8 mouse cellular contexts compared by ENCODE assay signal in the genomic region with DNA sequence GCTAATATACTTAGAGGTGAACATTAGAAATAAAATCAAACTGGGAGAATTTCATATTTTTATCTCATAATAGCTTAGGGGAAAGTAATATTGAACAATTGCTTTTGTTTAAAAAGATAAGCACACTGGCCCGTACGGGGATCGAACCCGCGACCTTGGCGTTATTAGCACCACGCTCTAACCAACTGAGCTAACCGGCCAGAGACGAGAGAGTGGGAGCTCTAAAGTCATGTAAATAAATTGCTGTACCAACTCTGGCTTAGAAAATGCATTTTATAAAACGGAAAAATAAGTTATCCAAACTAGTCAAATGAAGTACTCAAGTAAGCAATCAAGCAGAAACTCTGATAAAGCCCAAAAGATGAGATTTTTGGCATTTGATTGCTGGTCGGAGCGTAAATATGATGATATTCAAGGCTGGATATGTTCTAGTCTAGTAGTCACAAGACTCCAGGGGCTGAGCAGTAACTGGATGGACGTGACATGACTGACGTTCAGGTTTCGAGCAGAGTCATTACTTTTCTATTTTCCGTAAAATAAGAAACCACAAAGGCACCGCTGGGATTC. TPM values are rescaled to one million over a fixed set of nuclear protein-coding genes. Genes with fewer than 3 reads are reported as not detected.
DNase-seq lines count a peak whose midpoint lies in the region; ATAC-seq lines count a peak whose summit lies in the region.

No protein-coding gene starts in this region.

- 0 out of 2 replicates have a peak overlapping the region, but pooled peaks have one; percentile 62 for H3K27ac ChIP-seq in heart, embryonic 10.5 days
- H3K27ac ChIP-seq in kidney, embryonic 14.5 days (ENCODE audit: low read depth, low read length) = peak overlapping the region; percentile 45; the same call in 1 of the 2 replicates
- H3K27ac ChIP-seq in liver, embryonic 11.5 days (ENCODE audit: low read depth, low read length) = peak overlapping the region; percentile 4; the same call in 1 of the 2 replicates

- DNase-seq in urinary bladder, adult 2 months (ENCODE audit: low spot score) = peak; percentile 57
- DNase-seq in urinary bladder, postnatal 10 days (ENCODE audit: low spot score) = no peak
- peak; percentile 81 for DNase-seq in embryo, embryonic 11 days
- no peak for DNase-seq in heart, embryonic 10.5 days (ENCODE audit: low spot score)
- peak; percentile 74 for DNase-seq in liver, embryonic 11.5 days (ENCODE audit: low spot score)
- DNase-seq in neural tube, embryonic 10.5 days (ENCODE audit: extremely low spot score, low spot score) = peak; percentile 78
- DNase-seq in testis, postnatal 14 days (ENCODE audit: low spot score) = peak; percentile 68

- under 1% methylated on average over 17 of the region's 17 CpGs for WGBS in heart, embryonic 10.5 days
- 1% methylated on average over 17 of the region's 17 CpGs for WGBS in kidney, embryonic 14.5 days
- WGBS in liver, embryonic 11.5 days = under 1% methylated on average over 17 of the region's 17 CpGs

- H3K27me3 ChIP-seq in heart, embryonic 10.5 days (ENCODE audit: insufficient read depth, poor library complexity, severe bottlenecking) = no peaks in the 10 kb centered on the region
- H3K27me3 ChIP-seq in kidney, embryonic 14.5 days (ENCODE audit: control insufficient read depth, insufficient read depth, low read length) = no peaks in the 10 kb centered on the region
- no peaks in the 10 kb centered on the region for H3K27me3 ChIP-seq in liver, embryonic 11.5 days (replicated peaks; ENCODE audit: control insufficient read depth, insufficient read depth, low read length)

- no peak overlapping the region; the same call in 1 of the 2 replicates for H3K9ac ChIP-seq in kidney, embryonic 14.5 days (ENCODE audit: low read depth, low read length)
- H3K9ac ChIP-seq in liver, embryonic 11.5 days (ENCODE audit: low read depth, low read length) = peak overlapping the region; percentile 61; the same call in 1 of the 2 replicates

- H3K4me3 ChIP-seq in heart, embryonic 10.5 days = peak overlapping the region; percentile 81
- peak overlapping the region; percentile 89 for H3K4me3 ChIP-seq in kidney, embryonic 14.5 days (ENCODE audit: low read length)
- H3K4me3 ChIP-seq in liver, embryonic 11.5 days (ENCODE audit: low read depth, low read length) = peak overlapping the region; percentile 70

- H3K4me2 ChIP-seq in kidney, embryonic 14.5 days (replicated peaks; ENCODE audit: low read depth, low read length) = peak overlapping the region; percentile 96
- H3K4me2 ChIP-seq in liver, embryonic 11.5 days = peak overlapping the region; percentile 98

- no peak; the same call in 1 of the 2 replicates for ATAC-seq in kidney, embryonic 14.5 days (ENCODE audit: low FRiP score, low TSS enrichment)
- no peak for ATAC-seq in liver, embryonic 11.5 days (replicated peaks; ENCODE audit: low FRiP score)

- H3K4me1 ChIP-seq in heart, embryonic 10.5 days = peaks cover 50% of the 10 kb centered on the region
- H3K4me1 ChIP-seq in kidney, embryonic 14.5 days (ENCODE audit: control insufficient read depth, insufficient read depth, low read length) = peaks cover 24% of the 10 kb centered on the region
- peaks cover 39% of the 10 kb centered on the region for H3K4me1 ChIP-seq in liver, embryonic 11.5 days (replicated peaks; ENCODE audit: control insufficient read depth, insufficient read depth, low read length)

- no peaks in the 10 kb centered on the region for H3K9me3 ChIP-seq in heart, embryonic 10.5 days
- H3K9me3 ChIP-seq in kidney, embryonic 14.5 days (ENCODE audit: control insufficient read depth, low read length) = no peaks in the 10 kb centered on the region
- no peaks in the 10 kb centered on the region for H3K9me3 ChIP-seq in liver, embryonic 11.5 days (ENCODE audit: control insufficient read depth, low read length)

- H3K36me3 ChIP-seq in heart, embryonic 10.5 days = no peaks in the 10 kb centered on the region
- H3K36me3 ChIP-seq in kidney, embryonic 14.5 days (ENCODE audit: control insufficient read depth, insufficient read depth, low read length) = no peaks in the 10 kb centered on the region
- no peaks in the 10 kb centered on the region for H3K36me3 ChIP-seq in liver, embryonic 11.5 days (ENCODE audit: control insufficient read depth, insufficient read depth, low read length)

RNA-seq across cellular contexts. Expression of gene Borcs6, which starts 2.8 kb away (rescaled TPM):
- 18.0 and 19.4 TPM in 2 replicates for polyA plus RNA-seq in urinary bladder, adult 2 months (2012; rRNA removed)
- polyA plus RNA-seq in heart, embryonic 10.5 days (2016; fragmentation: Nextera tagmentation; extraction: Ambion mirVana) = 8.2 and 9.0 TPM in 2 replicates
- 6.6 and 7.5 TPM in 2 replicates for polyA plus RNA-seq in kidney, embryonic 14.5 days (2014; fragmentation: Nextera tagmentation; extraction: Ambion mirVana)
- 5.9 and 6.6 TPM in 2 replicates for polyA plus RNA-seq in liver, embryonic 11.5 days (2014; fragmentation: Nextera tagmentation; extraction: Ambion mirVana)

RNA-seq across cellular contexts. Expression of gene Tmem107, which starts 8.3 kb away (rescaled TPM):
- polyA plus RNA-seq in urinary bladder, adult 2 months (2012; rRNA removed) = 17.9 and 25.8 TPM in 2 replicates
- 29.1 and 30.4 TPM in 2 replicates for polyA plus RNA-seq in heart, embryonic 10.5 days (2016; fragmentation: Nextera tagmentation; extraction: Ambion mirVana)
- 62.2 and 73.8 TPM in 2 replicates for polyA plus RNA-seq in kidney, embryonic 14.5 days (2014; fragmentation: Nextera tagmentation; extraction: Ambion mirVana)
- polyA plus RNA-seq in liver, embryonic 11.5 days (2014; fragmentation: Nextera tagmentation; extraction: Ambion mirVana) = 39.1 and 43.5 TPM in 2 replicates

RNA-seq across cellular contexts. Expression of gene Aurkb, which starts 16.8 kb away (rescaled TPM):
- polyA plus RNA-seq in urinary bladder, adult 2 months (2012; rRNA removed) = 3.6 and 4.1 TPM in 2 replicates
- 110 and 147 TPM in 2 replicates for polyA plus RNA-seq in heart, embryonic 10.5 days (2016; fragmentation: Nextera tagmentation; extraction: Ambion mirVana)
- polyA plus RNA-seq in kidney, embryonic 14.5 days (2014; fragmentation: Nextera tagmentation; extraction: Ambion mirVana) = 145 and 155 TPM in 2 replicates
- 168 and 170 TPM in 2 replicates for polyA plus RNA-seq in liver, embryonic 11.5 days (2014; fragmentation: Nextera tagmentation; extraction: Ambion mirVana)

RNA-seq across cellular contexts. Expression of gene Vamp2, which starts 26.0 kb away (rescaled TPM):
- 163 and 180 TPM in 2 replicates for polyA plus RNA-seq in urinary bladder, adult 2 months (2012; rRNA removed)
- 85.8 and 93.0 TPM in 2 replicates for polyA plus RNA-seq in heart, embryonic 10.5 days (2016; fragmentation: Nextera tagmentation; extraction: Ambion mirVana)
- 57.5 and 86.5 TPM in 2 replicates for polyA plus RNA-seq in kidney, embryonic 14.5 days (2014; fragmentation: Nextera tagmentation; extraction: Ambion mirVana)
- polyA plus RNA-seq in liver, embryonic 11.5 days (2014; fragmentation: Nextera tagmentation; extraction: Ambion mirVana) = 47.2 and 56.0 TPM in 2 replicates

RNA-seq across cellular contexts. Expression of gene Per1, which starts 32.7 kb away (rescaled TPM):
- 26.8 and 28.5 TPM in 2 replicates for polyA plus RNA-seq in urinary bladder, adult 2 months (2012; rRNA removed)
- polyA plus RNA-seq in heart, embryonic 10.5 days (2016; fragmentation: Nextera tagmentation; extraction: Ambion mirVana) = 8.0 and 8.8 TPM in 2 replicates
- polyA plus RNA-seq in kidney, embryonic 14.5 days (2014; fragmentation: Nextera tagmentation; extraction: Ambion mirVana) = 6.1 and 8.9 TPM in 2 replicates
- polyA plus RNA-seq in liver, embryonic 11.5 days (2014; fragmentation: Nextera tagmentation; extraction: Ambion mirVana) = 6.2 and 6.6 TPM in 2 replicates

Comparison
In these comparisons a context has a peak if more than half of its experiments do, and no peak if none do; other contexts are left out.
1. DNase-seq: peak in urinary bladder, adult 2 months (single experiment), embryo, embryonic 11 days (single experiment), liver, embryonic 11.5 days (single experiment), neural tube, embryonic 10.5 days (single experiment) and testis, postnatal 14 days (single experiment); none in urinary bladder, postnatal 10 days (single experiment) and heart, embryonic 10.5 days (single experiment).
2. H3K27ac ChIP-seq: peak in every context shown above with its lines; median percentile 62 in heart, embryonic 10.5 days; 45 in kidney, embryonic 14.5 days; 4 in liver, embryonic 11.5 days.
3. RNA of gene Aurkb, which starts 16.8 kb away (polyA plus RNA-seq): 168 to 170 TPM in liver, embryonic 11.5 days, 145 to 155 TPM in kidney, embryonic 14.5 days and 110 to 147 TPM in heart, embryonic 10.5 days; 3.6 to 4.1 TPM in urinary bladder, adult 2 months; every median in the first group is over 10 times any median in the second.
4. Peak in every context shown above with its lines, with median percentiles within 50 percentile points of each other: H3K4me3 ChIP-seq.